Mouse (Mus musculus) heart, postnatal 0 days (tissue): Measurements from ENCODE around the gene Sufu. TPM values are rescaled to one million over a fixed set of nuclear protein-coding genes. Genes with fewer than 3 reads are reported as not detected.

Source experiments
- ATAC-seq: fragments of 200-750 bp; cut with Nextera tagmentation; 2 replicates; pipeline ENCODE4 v1.8.0; 2017; ENCODE audit warnings: low read depth, moderate number of reproducible peaks, moderate library complexity; ENCODE audit not compliant: insufficient read depth
- DNase-seq: peaks from one replicate; pipeline ENCODE4 v3.0.0-alpha.2; 2016; ENCODE audit warnings: low spot score
- H3K27ac ChIP-seq: fragments of 300-500 bp; sonication (generic); 2 replicates; pipeline ENCODE4 v1.5.1; 2014; ENCODE audit warnings: low read depth, mild to moderate bottlenecking
- H3K27me3 ChIP-seq: fragments of 300-500 bp; sonication (generic); 2 replicates; pipeline ENCODE4 v1.6.1; 2014; ENCODE audit warnings: low read length, mixed read lengths; ENCODE audit not compliant: control insufficient read depth, insufficient read depth
- H3K36me3 ChIP-seq: fragments of 300-500 bp; sonication (generic); replicated peaks from 2 replicates; pipeline ENCODE4 v1.6.1; 2014; ENCODE audit warnings: low read length, mixed read lengths; ENCODE audit not compliant: control insufficient read depth, insufficient read depth
- H3K4me1 ChIP-seq: fragments of 300-500 bp; sonication (generic); 2 replicates; pipeline ENCODE4 v1.6.1; 2014; ENCODE audit warnings: antibody characterized with exemption; ENCODE audit not compliant: control insufficient read depth, insufficient read depth
- H3K4me2 ChIP-seq: fragments of 300-500 bp; sonication (generic); 2 replicates; pipeline ENCODE4 v1.6.1; 2014; ENCODE audit warnings: low read depth, mild to moderate bottlenecking, low read length, moderate library complexity
- H3K4me3 ChIP-seq: fragments of 300-500 bp; sonication (generic); 2 replicates; pipeline ENCODE4 v1.5.1; 2014; ENCODE audit warnings: low read depth, low read length
- H3K9ac ChIP-seq: fragments of 300-500 bp; sonication (generic); replicated peaks from 2 replicates; pipeline ENCODE4 v1.6.1; 2014; ENCODE audit warnings: low read depth, low read length, mixed read lengths
- H3K9me3 ChIP-seq: fragments of 300-500 bp; sonication (generic); replicated peaks from 2 replicates; pipeline ENCODE4 v1.6.1; 2016; ENCODE audit warnings: low read length; ENCODE audit not compliant: control insufficient read depth
- CTCF ChIP-seq: IDR thresholded peaks from 2 replicates; pipeline ENCODE4 v1.5.1; 2016; ENCODE audit warnings: antibody characterized with exemption, control low read depth, low read depth
- EP300 ChIP-seq: IDR thresholded peaks from 2 replicates; pipeline ENCODE4 v1.6.1; 2016; ENCODE audit warnings: antibody characterized with exemption, low read depth
- WGBS: fragments of 180-500 bp; shearing (Covaris S2); extraction: QIAGEN DNeasy Blood & Tissue Kit; methylation state at CpG from one replicate; pipeline ENCODE4 v1.1.7; 2014; 5-methylcytosine and 5-hydroxymethylcytosine counted together
- polyA plus RNA-seq: library from polyadenylated mRNA; unstranded; fragments of >200 nt; fragmentation: Nextera tagmentation; extraction: Ambion mirVana; gene quantifications from 2 replicates; pipeline ENCODE4 v1.2.1, GENCODE M21; 2015
- total RNA-seq: library from RNA; depleted of rRNA; stranded (reverse); fragments of >200 nt; gene quantifications from 2 replicates; pipeline ENCODE4 v1.2.3, GENCODE M21; 2014; ENCODE audit warnings: low replicate concordance

Gene Sufu
- total and polyA plus RNA-seq, 2 experiments from 2014 or later: 9.2 to 11.0 TPM

- no peak for ATAC-seq
- DNase-seq: no peak
- Histone ChIP-seq H3K9ac (no peak overlapping the region), H3K4me2 (no peak overlapping the region), H3K4me1 (peaks cover 5% of the 10 kb centered on the region; the same call in 1 of the 2 replicates), H3K36me3 (no peaks in the 10 kb centered on the region), H3K27me3 (no peaks in the 10 kb centered on the region), H3K27ac (no peak overlapping the region), H3K4me3 (no peak overlapping the region), H3K9me3 (no peaks in the 10 kb centered on the region)
- WGBS: 72% methylated on average over 8 of the region's 8 CpGs
- TF ChIP-seq CTCF (no peak), EP300 (no peak)
Observed at GRCm38 (mm10) chr19:46495136-46495535, 98.4 kb downstream of the Sufu start.

- H3K27ac ChIP-seq: no peak overlapping the region
- no peaks in the 10 kb centered on the region for H3K9me3 ChIP-seq
- 60% methylated on average over 2 of the region's 2 CpGs for WGBS
- no peak overlapping the region for H3K4me2 ChIP-seq
- DNase-seq (no peak), ATAC-seq (no peak)
- H3K4me1 ChIP-seq: no peaks in the 10 kb centered on the region
- H3K4me3 ChIP-seq: no peak overlapping the region
- no peaks in the 10 kb centered on the region for H3K27me3 ChIP-seq
- no peaks in the 10 kb centered on the region for H3K36me3 ChIP-seq
- no peak for TF ChIP-seq EP300
- no peak for TF ChIP-seq CTCF
- H3K9ac ChIP-seq: no peak overlapping the region
Observed at GRCm38 (mm10) chr19:46497230-46497629, 100.5 kb downstream of the Sufu start.

GRCm38 (mm10) chr19:46499539-46499835 lies 102.8 kb downstream of the Sufu start:
- H3K4me3 ChIP-seq: peak overlapping the region; percentile 93
- 0 out of 2 replicates have a peak overlapping the region, but pooled peaks have one; percentile 34 for H3K9ac ChIP-seq

GRCm38 (mm10) chr19:46499836-46500580 lies 103.3 kb downstream of the Sufu start:
- peak overlapping the region; percentile 93 for H3K4me3 ChIP-seq
- H3K4me1 ChIP-seq: peaks cover 3% of the 10 kb centered on the region
- no peaks in the 10 kb centered on the region for H3K9me3 ChIP-seq
- peak overlapping the region; percentile 100 for H3K27ac ChIP-seq
- H3K36me3 ChIP-seq: no peaks in the 10 kb centered on the region
- peak overlapping the region; percentile 99 for H3K9ac ChIP-seq
- TF ChIP-seq EP300 (peak; percentile 70), CTCF (no peak)
- H3K4me2 ChIP-seq: peak overlapping the region; percentile 85
- ATAC-seq: peak; percentile 73
- no peaks in the 10 kb centered on the region for H3K27me3 ChIP-seq
- peak; percentile 100 for DNase-seq
- WGBS: under 1% methylated on average over 52 of the region's 52 CpGs

More at GRCm38 (mm10) chr19:46499539-46499835, 102.8 kb downstream of the Sufu start:
- Histone ChIP-seq H3K36me3 (no peaks in the 10 kb centered on the region), H3K9me3 (no peaks in the 10 kb centered on the region), H3K4me2 (peak overlapping the region; percentile 85), H3K27me3 (no peaks in the 10 kb centered on the region), H3K4me1 (no peaks in the 10 kb centered on the region), H3K27ac (peak overlapping the region; percentile 80)
- ATAC-seq: no peak
- no peak for DNase-seq
- TF ChIP-seq EP300 (no peak), CTCF (no peak)
- 4% methylated on average over 3 of the region's 3 CpGs for WGBS

- no peaks in the 10 kb centered on the region for H3K27me3 ChIP-seq
- H3K9ac ChIP-seq: peak overlapping the region; percentile 99
- 0 out of 2 replicates have a peak, but pooled peaks cover 6% of the 10 kb centered on the region for H3K36me3 ChIP-seq
- peak overlapping the region; percentile 93 for H3K4me3 ChIP-seq
- ATAC-seq (peak; percentile 4), DNase-seq (no peak)
- peak overlapping the region; percentile 100 for H3K27ac ChIP-seq
- peak overlapping the region; percentile 85 for H3K4me2 ChIP-seq
- TF ChIP-seq CTCF: no peak
- no peak for TF ChIP-seq EP300
- WGBS: 0% methylated on average over 45 of the region's 50 CpGs
- peaks cover 11% of the 10 kb centered on the region for H3K4me1 ChIP-seq
- no peaks in the 10 kb centered on the region for H3K9me3 ChIP-seq
Observed at GRCm38 (mm10) chr19:46500581-46501341, 104.1 kb downstream of the Sufu start.
